Mouse (Mus musculus) heart, adult 2 months (tissue): Measurements from ENCODE around the gene Gm11555. TPM values are rescaled to one million over a fixed set of nuclear protein-coding genes. Genes with fewer than 3 reads are reported as not detected.
"Not testable (repeated sequence)": the region's sequence is repeated elsewhere in the genome, so short reads cannot be mapped to it uniquely, and the experiment has no call there.

Experiments used
- DNase-seq, 2 experiments: peaks; one replicate each; pipeline ENCODE4 v3.0.0; 2021
- H3K27ac ChIP-seq: fragments of 200-600 bp; 2 replicates; pipeline ENCODE4 v1.8.1; 2022
- H3K27me3 ChIP-seq: fragments of 200-500 bp; 2 replicates; pipeline ENCODE4 v1.6.1; 2012; ENCODE audit warnings: mild to moderate bottlenecking, low read length, inconsistent platforms, mixed read lengths; ENCODE audit not compliant: control insufficient read depth, insufficient read depth
- H3K36me3 ChIP-seq: fragments of 200-500 bp; 2 replicates; pipeline ENCODE4 v1.6.1; 2012; ENCODE audit warnings: low read length, inconsistent platforms; ENCODE audit not compliant: control insufficient read depth, insufficient read depth
- H3K4me1 ChIP-seq: fragments of 200-500 bp; 2 replicates; pipeline ENCODE4 v1.6.1; 2011; ENCODE audit warnings: low read length; ENCODE audit not compliant: control insufficient read depth, insufficient read depth
- H3K4me3 ChIP-seq: fragments of 200-600 bp; 2 replicates; pipeline ENCODE4 v1.8.1; 2022
- H3K79me2 ChIP-seq: fragments of 200-500 bp; replicated peaks from 2 replicates; pipeline ENCODE4 v1.6.1; 2012; ENCODE audit warnings: mild to moderate bottlenecking, inconsistent platforms, low read length, moderate library complexity, mixed read lengths; ENCODE audit not compliant: control insufficient read depth, insufficient read depth
- H3K9ac ChIP-seq: fragments of 200-500 bp; 2 replicates; pipeline ENCODE4 v1.6.1; 2012; ENCODE audit warnings: low read depth, mild to moderate bottlenecking, control low read depth, inconsistent platforms, low read length, mixed read lengths
- CTCF ChIP-seq: fragments of 200-600 bp; IDR thresholded peaks from 2 replicates; pipeline ENCODE4 v1.8.1; 2022; ENCODE audit warnings: antibody characterized with exemption, mild to moderate bottlenecking, moderate library complexity
- EP300 ChIP-seq: fragments of 200-500 bp; IDR thresholded peaks from 2 replicates; pipeline ENCODE4 v1.6.1; 2011; ENCODE audit warnings: low read depth, low read length, control low read depth; ENCODE audit not compliant: insufficient read depth
- POLR2A ChIP-seq: fragments of 200-500 bp; IDR thresholded peaks from 2 replicates; pipeline ENCODE4 v1.6.1; 2011; ENCODE audit warnings: mild to moderate bottlenecking, low read depth, low read length, control low read depth; ENCODE audit not compliant: insufficient read depth
- WGBS: fragments of 180-500 bp; shearing (Covaris S2); methylation state at CpG from one replicate; pipeline ENCODE4 v1.1.7; 2018; 5-methylcytosine and 5-hydroxymethylcytosine counted together
- intact Hi-C: fragments of 180-260 bp; cut with DNase I; formaldehyde crosslinking; loops from one replicate; pipeline ENCODE4 v1.15.1; 2025
- long read RNA-seq: library from polyadenylated mRNA; stranded (forward); transcript quantifications from one replicate; pipeline ENCODE4 v2.0.0, GENCODE M21; 2021
- polyA plus RNA-seq: library from polyadenylated mRNA; depleted of rRNA; stranded (reverse); fragments of >200 nt; gene quantifications from 2 replicates; pipeline ENCODE4 v1.2.3, GENCODE M21; 2012; rRNA removed
- total RNA-seq, 2 experiments: library from RNA; stranded (reverse); gene quantifications; 2 replicates each; pipeline ENCODE4 v1.2.3; 2021

The Gm11555 gene
- not detected for total RNA-seq
- not detected in 2 replicates for polyA plus RNA-seq
- long read RNA-seq, result 0 reads

GRCm38 (mm10) chr11:99650136-99650535, at the start of gene Gm11555:
Gm11555 (minus strand) TSS chr11:99650236.
- no peak within 1 kb of the TSS for H3K27ac ChIP-seq
- 59% methylated on average over 2 of the region's 2 CpGs for WGBS
- no peaks in the 10 kb centered on the region for H3K79me2 ChIP-seq
- no peak for DNase-seq
- no peaks in the 10 kb centered on the region for H3K27me3 ChIP-seq
- H3K4me1 ChIP-seq, result no peaks in the 10 kb centered on the region
- intact Hi-C loops, result no loop called here
- H3K9ac ChIP-seq, result no peak within 1 kb of the TSS
- H3K4me3 ChIP-seq, result no peak within 1 kb of the TSS
- no peak for TF ChIP-seq CTCF
- TF ChIP-seq POLR2A, result no peak
- TF ChIP-seq EP300, result no peak
- H3K36me3 ChIP-seq, result no peaks in the 10 kb centered on the region

- no peaks in the 10 kb centered on the region for H3K36me3 ChIP-seq
- no peak within 1 kb of the TSS for H3K9ac ChIP-seq
- intact Hi-C loops, result no loop called here
- H3K4me3 ChIP-seq, result no peak within 1 kb of the TSS
- no peak within 1 kb of the TSS for H3K27ac ChIP-seq
- no peaks in the 10 kb centered on the region for H3K27me3 ChIP-seq
- no peaks in the 10 kb centered on the region for H3K79me2 ChIP-seq
- H3K4me1 ChIP-seq, result no peaks in the 10 kb centered on the region
- no peak for TF ChIP-seq EP300
- TF ChIP-seq POLR2A, result no peak
- whole genome bisulfite sequencing, result 83% methylated on average over 1 of the region's 1 CpGs
- DNase-seq, result no peak
Measured at GRCm38 (mm10) chr11:99690463-99690862, 40.4 kb upstream of the Gm11555 start, which contains the start of gene Gm14190. Gm14190 (minus strand) TSS chr11:99690740.

- H3K4me1 ChIP-seq, H3K9ac ChIP-seq, H3K4me3 ChIP-seq, H3K27me3 ChIP-seq, DNase-seq, H3K36me3 ChIP-seq, H3K27ac ChIP-seq, H3K79me2 ChIP-seq, intact Hi-C loops: not testable (repeated sequence)
- WGBS, result 57% methylated on average over 1 of the region's 1 CpGs
Measured at GRCm38 (mm10) chr11:99685235-99685634, 35.2 kb upstream of the Gm11555 start.

GRCm38 (mm10) chr11:99683481-99683880, 33.4 kb upstream of the Gm11555 start:
- no peak for DNase-seq

GRCm38 (mm10) chr11:99665860-99666259, 15.8 kb upstream of the Gm11555 start, which contains the start of gene Krtap4-6:
Krtap4-6 (minus strand) TSS chr11:99665960.
- Histone ChIP-seq H3K27me3 (no peaks in the 10 kb centered on the region), H3K9ac (no peak within 1 kb of the TSS), H3K27ac (no peak within 1 kb of the TSS), H3K36me3 (no peaks in the 10 kb centered on the region), H3K4me1 (no peaks in the 10 kb centered on the region), H3K4me3 (no peak within 1 kb of the TSS), H3K79me2 (no peaks in the 10 kb centered on the region)
- intact Hi-C loops, result no loop called here
- no peak for TF ChIP-seq EP300
- no peak for TF ChIP-seq POLR2A
- no peak for TF ChIP-seq CTCF
- DNase-seq, result no peak

More at GRCm38 (mm10) chr11:99683481-99683880, 33.4 kb upstream of the Gm11555 start:
- TF ChIP-seq POLR2A, result no peak
- TF ChIP-seq EP300, result no peak
- no peak for TF ChIP-seq CTCF
- Histone ChIP-seq H3K4me3 (no peak overlapping the region), H3K27ac (no peak overlapping the region), H3K79me2 (no peaks in the 10 kb centered on the region), H3K9ac (no peak overlapping the region), H3K27me3 (no peaks in the 10 kb centered on the region), H3K4me1 (no peaks in the 10 kb centered on the region), H3K36me3 (no peaks in the 10 kb centered on the region)
- intact Hi-C loops, result no loop called here
- WGBS, result 80% methylated on average over 2 of the region's 2 CpGs

GRCm38 (mm10) chr11:99662802-99663201, 12.8 kb upstream of the Gm11555 start:
- 80% methylated on average over 10 of the region's 10 CpGs for WGBS
- TF ChIP-seq POLR2A (no peak), CTCF (no peak), EP300 (no peak)
- no peak for DNase-seq
- H3K4me3 ChIP-seq, result no peak overlapping the region
- H3K27me3 ChIP-seq, result 0 out of 2 replicates have a peak, but pooled peaks cover 3% of the 10 kb centered on the region
- no peaks in the 10 kb centered on the region for H3K36me3 ChIP-seq
- no peaks in the 10 kb centered on the region for H3K4me1 ChIP-seq
- no peaks in the 10 kb centered on the region for H3K79me2 ChIP-seq
- intact Hi-C loops, result no loop called here
- H3K9ac ChIP-seq, result no peak overlapping the region
- no peak overlapping the region for H3K27ac ChIP-seq
